Mouse (Mus musculus) forebrain, embryonic 11.5 days (tissue): ENCODE measurements at regions not wholly inside any gene's neighbourhood (a gene's known extent, or its start where the extent isn't known, plus 50 kb on each side); places are given as distances from the start of the nearest gene placed in this dataset.

Experiments
- ATAC-seq: fragments of 200-750 bp; cut with Nextera tagmentation; replicated peaks from 2 replicates; pipeline ENCODE4 v1.8.0; 2017; ENCODE audit warnings: moderate TSS enrichment; ENCODE audit not compliant: low FRiP score
- DNase-seq: peaks from one replicate; pipeline ENCODE4 v3.0.0-alpha.2; 2017; ENCODE audit warnings: low spot score
- H3K27ac ChIP-seq: fragments of 300-500 bp; sonication (generic); 2 replicates; pipeline ENCODE4 v1.5.1; 2014; ENCODE audit warnings: low read depth, low read length
- H3K27me3 ChIP-seq: fragments of 300-500 bp; sonication (generic); 2 replicates; pipeline ENCODE4 v1.6.1; 2014; ENCODE audit warnings: mild to moderate bottlenecking, low read length, mixed read lengths; ENCODE audit not compliant: control insufficient read depth, insufficient read depth
- H3K36me3 ChIP-seq: fragments of 300-500 bp; sonication (generic); 2 replicates; pipeline ENCODE4 v1.6.1; 2014; ENCODE audit warnings: mild to moderate bottlenecking, low read length, moderate library complexity, mixed read lengths; ENCODE audit not compliant: control insufficient read depth, insufficient read depth
- H3K4me1 ChIP-seq: fragments of 300-500 bp; sonication (generic); replicated peaks from 2 replicates; pipeline ENCODE4 v1.6.1; 2014; ENCODE audit warnings: low read length, mixed read lengths; ENCODE audit not compliant: control insufficient read depth, insufficient read depth
- H3K4me2 ChIP-seq: fragments of 300-500 bp; sonication (generic); 2 replicates; pipeline ENCODE4 v1.6.1; 2014; ENCODE audit warnings: low read depth, mild to moderate bottlenecking, low read length, moderate library complexity, mixed read lengths; ENCODE audit not compliant: severe bottlenecking
- H3K4me3 ChIP-seq: fragments of 300-500 bp; sonication (generic); 2 replicates; pipeline ENCODE4 v1.5.1; 2014; ENCODE audit warnings: low read depth, low read length
- H3K9ac ChIP-seq: fragments of 300-500 bp; sonication (generic); 2 replicates; pipeline ENCODE4 v1.6.1; 2014; ENCODE audit warnings: low read length
- H3K9me3 ChIP-seq: fragments of 300-500 bp; sonication (generic); 2 replicates; pipeline ENCODE4 v1.6.1; 2016; ENCODE audit warnings: low read length, mixed read lengths; ENCODE audit not compliant: control insufficient read depth
- WGBS: fragments of 180-500 bp; shearing (Covaris S2); extraction: QIAGEN DNeasy Blood & Tissue Kit; methylation state at CpG from one replicate; pipeline ENCODE4 v1.1.7; 2014; 5-methylcytosine and 5-hydroxymethylcytosine counted together

DNA sequence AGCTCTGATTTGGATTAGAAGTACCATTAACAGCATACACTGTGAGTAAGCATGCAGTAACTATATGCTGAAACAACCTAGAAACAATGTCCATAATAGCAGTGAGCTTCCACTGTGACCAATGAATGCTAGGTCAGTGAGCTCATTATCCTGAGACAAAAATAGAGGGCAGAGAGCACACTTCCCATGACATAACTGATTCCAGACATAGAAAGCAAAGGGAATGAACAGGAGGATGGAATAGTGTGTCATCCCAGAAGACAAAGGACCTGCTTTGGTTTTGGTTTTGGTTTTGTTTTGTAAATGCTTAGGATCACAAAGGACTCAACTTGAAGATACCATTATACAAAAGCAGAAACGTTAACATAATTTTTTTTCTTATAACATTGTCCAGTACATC is 150.8 kb upstream of the Nr3c2 start:
- ATAC-seq, result no peak
- Histone ChIP-seq H3K4me1 (no peaks in the 10 kb centered on the region), H3K9ac (no peak overlapping the region), H3K36me3 (no peaks in the 10 kb centered on the region), H3K4me3 (no peak overlapping the region), H3K27me3 (no peaks in the 10 kb centered on the region), H3K9me3 (no peaks in the 10 kb centered on the region), H3K4me2 (no peak overlapping the region), H3K27ac (no peak overlapping the region)
- 50% methylated on average over 1 of the region's 1 CpGs for WGBS
- DNase-seq, result no peak

GRCm38 (mm10) chr8:76750286-76750685 is 149.0 kb upstream of the Nr3c2 start:
- no peak overlapping the region for H3K4me2 ChIP-seq
- H3K9ac ChIP-seq, result no peak overlapping the region
- 84% methylated on average over 4 of the region's 4 CpGs for WGBS
- H3K4me3 ChIP-seq, result no peak overlapping the region
- no peak overlapping the region for H3K27ac ChIP-seq
- H3K27me3 ChIP-seq, result no peaks in the 10 kb centered on the region
- H3K4me1 ChIP-seq, result no peaks in the 10 kb centered on the region
- H3K36me3 ChIP-seq, result no peaks in the 10 kb centered on the region
- ATAC-seq (no peak), DNase-seq (no peak)
- no peaks in the 10 kb centered on the region for H3K9me3 ChIP-seq

- no peak overlapping the region for H3K4me3 ChIP-seq
- H3K9me3 ChIP-seq, result no peaks in the 10 kb centered on the region
- no peaks in the 10 kb centered on the region for H3K27me3 ChIP-seq
- no peaks in the 10 kb centered on the region for H3K4me1 ChIP-seq
- no peak for DNase-seq
- H3K4me2 ChIP-seq, result no peak overlapping the region
- WGBS, result 88% methylated on average over 3 of the region's 3 CpGs
- no peak for ATAC-seq
- H3K27ac ChIP-seq, result no peak overlapping the region
- H3K9ac ChIP-seq, result no peak overlapping the region
- no peaks in the 10 kb centered on the region for H3K36me3 ChIP-seq
Observed at GRCm38 (mm10) chr8:76754166-76754565, 145.1 kb upstream of the Nr3c2 start.

- H3K9me3 ChIP-seq, result no peaks in the 10 kb centered on the region
- H3K36me3 ChIP-seq, result no peaks in the 10 kb centered on the region
- no peak overlapping the region for H3K9ac ChIP-seq
- no peak overlapping the region for H3K4me2 ChIP-seq
- no peak for ATAC-seq
- no peaks in the 10 kb centered on the region for H3K27me3 ChIP-seq
- no peak overlapping the region for H3K4me3 ChIP-seq
- WGBS, result 84% methylated on average over 3 of the region's 3 CpGs
- no peak for DNase-seq
- H3K4me1 ChIP-seq, result no peaks in the 10 kb centered on the region
- no peak overlapping the region for H3K27ac ChIP-seq
Observed at GRCm38 (mm10) chr8:76764201-76764600, 135.0 kb upstream of the Nr3c2 start.

GRCm38 (mm10) chr8:76768302-76768701 is 130.9 kb upstream of the Nr3c2 start:
- Histone ChIP-seq H3K4me2 (no peak overlapping the region), H3K27me3 (no peaks in the 10 kb centered on the region), H3K4me1 (no peaks in the 10 kb centered on the region), H3K27ac (no peak overlapping the region), H3K36me3 (no peaks in the 10 kb centered on the region), H3K9ac (no peak overlapping the region), H3K4me3 (no peak overlapping the region), H3K9me3 (no peaks in the 10 kb centered on the region)
- 90% methylated on average over 5 of the region's 5 CpGs for WGBS
- DNase-seq (no peak), ATAC-seq (no peak)

DNA sequence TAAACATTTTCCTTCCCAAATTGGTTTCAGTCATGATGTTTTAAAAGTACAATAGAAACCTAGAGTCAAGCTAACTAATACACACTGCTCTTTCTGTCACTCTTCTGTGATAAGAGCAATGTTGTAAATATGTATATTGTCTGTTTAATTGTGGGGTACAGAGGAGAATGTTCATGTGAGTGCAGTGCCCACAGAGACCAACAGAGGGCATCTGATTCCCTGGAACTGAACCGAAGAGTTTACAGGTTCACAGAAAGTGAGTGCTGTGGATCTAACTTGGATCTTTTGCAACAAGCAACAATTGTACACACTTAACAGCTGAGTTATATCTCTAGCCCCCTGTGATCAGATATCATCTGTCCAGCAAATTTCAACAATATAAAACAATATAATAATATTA is 111.5 kb upstream of the Nr3c2 start:
- no peak for DNase-seq
- Histone ChIP-seq H3K4me1 (no peaks in the 10 kb centered on the region), H3K4me2 (no peak overlapping the region), H3K4me3 (no peak overlapping the region), H3K27ac (no peak overlapping the region), H3K36me3 (no peaks in the 10 kb centered on the region), H3K27me3 (no peaks in the 10 kb centered on the region), H3K9ac (no peak overlapping the region), H3K9me3 (no peaks in the 10 kb centered on the region)
- ATAC-seq, result no peak
- WGBS, result 79% methylated on average over 1 of the region's 1 CpGs

- no peaks in the 10 kb centered on the region for H3K9me3 ChIP-seq
- 0 out of 2 replicates have a peak, but pooled peaks have one; percentile 24 for ATAC-seq
- no peak overlapping the region for H3K4me2 ChIP-seq
- H3K27me3 ChIP-seq, result no peaks in the 10 kb centered on the region
- DNase-seq, result no peak
- H3K9ac ChIP-seq, result no peak overlapping the region
- WGBS, result 92% methylated on average over 3 of the region's 3 CpGs
- no peak overlapping the region for H3K4me3 ChIP-seq
- no peaks in the 10 kb centered on the region for H3K36me3 ChIP-seq
- no peaks in the 10 kb centered on the region for H3K4me1 ChIP-seq
- no peak overlapping the region for H3K27ac ChIP-seq
Observed at GRCm38 (mm10) chr8:76793891-76794290, 105.4 kb upstream of the Nr3c2 start.

DNA sequence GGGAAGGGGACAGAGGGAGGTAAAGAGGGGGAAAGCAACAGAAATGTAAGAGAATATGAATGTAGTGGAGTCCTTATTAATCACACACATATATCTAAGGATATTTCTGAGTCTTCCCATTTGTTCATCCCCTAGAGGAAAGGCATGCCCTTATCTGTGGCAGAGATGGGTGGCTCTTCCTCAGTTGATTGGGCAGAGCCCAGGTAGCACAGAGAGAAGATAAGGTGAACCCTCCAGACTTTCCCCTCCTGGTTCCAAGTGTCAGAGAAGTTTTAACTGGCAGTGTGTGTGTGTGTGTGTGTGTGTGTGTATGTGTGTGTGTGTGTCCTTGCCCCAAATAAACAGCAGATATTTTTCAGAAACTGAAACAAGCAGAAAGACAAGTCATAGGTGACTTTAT is 99.2 kb upstream of the Nr3c2 start:
- Histone ChIP-seq H3K9ac (no peak overlapping the region), H3K4me2 (no peak overlapping the region), H3K27ac (no peak overlapping the region), H3K36me3 (no peaks in the 10 kb centered on the region), H3K27me3 (no peaks in the 10 kb centered on the region), H3K9me3 (no peaks in the 10 kb centered on the region), H3K4me1 (no peaks in the 10 kb centered on the region), H3K4me3 (no peak overlapping the region)
- ATAC-seq (no peak), DNase-seq (no peak)

- Histone ChIP-seq H3K4me1 (no peaks in the 10 kb centered on the region), H3K4me3 (no peak overlapping the region), H3K36me3 (no peaks in the 10 kb centered on the region), H3K9me3 (no peaks in the 10 kb centered on the region), H3K27ac (no peak overlapping the region), H3K4me2 (no peak overlapping the region), H3K9ac (no peak overlapping the region), H3K27me3 (no peaks in the 10 kb centered on the region)
- ATAC-seq (no peak), DNase-seq (no peak)
- WGBS, result 88% methylated on average over 2 of the region's 2 CpGs
Observed at GRCm38 (mm10) chr8:76823456-76823855, 75.8 kb upstream of the Nr3c2 start.
